Mouse (Mus musculus): Measurements from ENCODE around the gene Txnip. TPM values are rescaled to one million over a fixed set of nuclear protein-coding genes. Genes with fewer than 3 reads are reported as not detected.

The Txnip gene
- polyA plus RNA-seq, 1 experiment, result not detected

DNA sequence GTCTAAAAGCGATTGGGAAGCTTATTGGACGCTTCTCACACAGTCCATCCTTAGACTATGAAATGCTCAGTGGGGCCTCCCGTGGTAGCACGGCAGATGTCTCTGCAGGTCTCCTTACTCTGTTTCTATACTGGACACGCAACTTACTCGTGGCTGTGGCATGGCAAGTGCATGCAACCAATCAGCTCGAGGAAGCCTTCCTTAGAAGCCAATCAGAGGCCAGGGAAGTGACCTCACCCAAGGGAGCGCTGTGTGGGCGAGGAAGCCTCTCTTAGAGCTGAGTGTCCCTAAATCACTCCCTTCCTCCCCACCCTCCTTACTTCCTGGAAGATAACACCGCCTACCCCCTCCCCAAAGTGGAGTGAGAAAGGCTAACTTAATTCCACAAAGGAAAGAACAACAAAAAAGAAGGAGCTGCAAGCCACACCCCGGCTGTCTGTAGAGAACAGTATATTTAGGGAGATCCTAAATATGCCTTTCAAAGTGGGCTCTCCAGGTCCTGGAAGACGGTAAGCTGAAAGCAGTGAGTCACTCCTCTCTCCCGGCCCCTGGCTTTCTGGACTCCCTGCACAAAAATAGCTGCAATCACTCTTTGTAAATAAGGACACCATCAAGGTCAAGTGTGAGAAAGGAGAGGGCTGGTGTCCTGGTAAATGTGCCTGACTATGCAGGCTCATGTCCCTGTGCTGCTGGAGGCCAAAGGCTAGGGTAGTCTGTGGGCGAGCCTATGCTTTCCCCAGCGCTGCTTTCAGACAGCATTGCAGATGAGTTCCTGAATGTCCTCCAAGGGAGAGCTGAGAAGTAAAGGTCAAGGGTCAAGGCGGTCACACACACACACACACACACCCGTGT is 19.2 kb downstream of the Txnip start, which contains the start of gene Gm16253:
Gene Gm16253 (plus strand): TSS at position 295 of the 852 bp plus-strand sequence.
- H3K4me1 ChIP-seq (ENCODE audit: control insufficient read depth, insufficient read depth, low read length), result peaks cover 17% of the 10 kb centered on the region
- TF ChIP-seq CTCF (IDR thresholded peaks at IDR 0.05; ENCODE audit: insufficient read depth, low read depth, low read length) (no peak), POLR2A (IDR thresholded peaks at IDR 0.05; ENCODE audit: insufficient read depth, low read depth, low read length) (no peak)
- H3K4me3 ChIP-seq (ENCODE audit: insufficient read depth, low read depth, low read length), result peak within 1 kb of the TSS; percentile 15; the same call in 1 of the 2 replicates
- 31% methylated on average over 17 of the region's 17 CpGs for WGBS
- H3K27ac ChIP-seq (ENCODE audit: insufficient read depth, low read depth, low read length), result peak within 1 kb of the TSS; percentile 91

GRCm38 (mm10) chr3:96577566-96577965 is 19.8 kb downstream of the Txnip start:
- TF ChIP-seq POLR2A (IDR thresholded peaks at IDR 0.05; ENCODE audit: insufficient read depth, low read depth, low read length) (no peak), CTCF (IDR thresholded peaks at IDR 0.05; ENCODE audit: insufficient read depth, low read depth, low read length) (no peak)
- WGBS, result 73% methylated on average over 4 of the region's 4 CpGs
- Histone ChIP-seq H3K27ac (ENCODE audit: insufficient read depth, low read depth, low read length) (peak overlapping the region; percentile 91), H3K4me1 (ENCODE audit: control insufficient read depth, insufficient read depth, low read length) (peaks cover 16% of the 10 kb centered on the region), H3K4me3 (ENCODE audit: insufficient read depth, low read depth, low read length) (no peak overlapping the region)

- Histone ChIP-seq H3K4me1 (ENCODE audit: control insufficient read depth, insufficient read depth, low read length) (peaks cover 16% of the 10 kb centered on the region), H3K27ac (ENCODE audit: insufficient read depth, low read depth, low read length) (0 out of 2 replicates have a peak overlapping the region, but pooled peaks have one; percentile 8), H3K4me3 (ENCODE audit: insufficient read depth, low read depth, low read length) (no peak overlapping the region)
- no peak for TF ChIP-seq CTCF (IDR thresholded peaks at IDR 0.05; ENCODE audit: insufficient read depth, low read depth, low read length)
- TF ChIP-seq POLR2A (IDR thresholded peaks at IDR 0.05; ENCODE audit: insufficient read depth, low read depth, low read length), result no peak
- WGBS, result 82% methylated on average over 12 of the region's 12 CpGs
Observed at GRCm38 (mm10) chr3:96578561-96579238, 20.9 kb downstream of the Txnip start.

DNA sequence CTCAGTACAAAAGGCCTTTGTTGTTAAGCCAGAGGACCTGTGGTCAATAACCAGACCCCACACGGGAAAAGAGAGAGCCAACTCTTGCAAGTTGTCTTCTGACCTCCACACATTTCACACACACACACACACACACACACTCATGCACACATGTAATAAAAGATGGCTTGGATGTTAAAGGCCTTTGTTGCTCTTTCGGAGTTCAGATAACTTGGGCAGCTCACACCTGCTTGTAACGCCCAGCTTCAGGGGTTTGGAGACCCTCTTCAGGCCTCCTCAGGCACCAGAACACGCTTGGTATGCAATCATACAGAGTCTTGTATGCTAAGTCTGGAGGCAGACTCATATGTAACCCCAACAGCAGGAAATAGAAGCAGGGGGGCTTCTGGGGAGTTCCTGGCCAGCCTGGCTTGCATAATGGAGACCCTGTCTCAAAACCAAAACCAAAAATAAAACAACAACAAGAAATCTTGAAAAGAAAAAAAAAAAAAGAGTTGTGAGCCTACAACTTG is 21.5 kb downstream of the Txnip start:
- no peak overlapping the region for H3K4me3 ChIP-seq (ENCODE audit: insufficient read depth, low read depth, low read length)
- 77% methylated on average over 4 of the region's 4 CpGs for WGBS
- H3K27ac ChIP-seq (ENCODE audit: insufficient read depth, low read depth, low read length), result 0 out of 2 replicates have a peak overlapping the region, but pooled peaks have one; percentile 8
- peaks cover 16% of the 10 kb centered on the region for H3K4me1 ChIP-seq (ENCODE audit: control insufficient read depth, insufficient read depth, low read length)
- TF ChIP-seq POLR2A (IDR thresholded peaks at IDR 0.05; ENCODE audit: insufficient read depth, low read depth, low read length) (no peak), CTCF (IDR thresholded peaks at IDR 0.05; ENCODE audit: insufficient read depth, low read depth, low read length) (no peak)

DNA sequence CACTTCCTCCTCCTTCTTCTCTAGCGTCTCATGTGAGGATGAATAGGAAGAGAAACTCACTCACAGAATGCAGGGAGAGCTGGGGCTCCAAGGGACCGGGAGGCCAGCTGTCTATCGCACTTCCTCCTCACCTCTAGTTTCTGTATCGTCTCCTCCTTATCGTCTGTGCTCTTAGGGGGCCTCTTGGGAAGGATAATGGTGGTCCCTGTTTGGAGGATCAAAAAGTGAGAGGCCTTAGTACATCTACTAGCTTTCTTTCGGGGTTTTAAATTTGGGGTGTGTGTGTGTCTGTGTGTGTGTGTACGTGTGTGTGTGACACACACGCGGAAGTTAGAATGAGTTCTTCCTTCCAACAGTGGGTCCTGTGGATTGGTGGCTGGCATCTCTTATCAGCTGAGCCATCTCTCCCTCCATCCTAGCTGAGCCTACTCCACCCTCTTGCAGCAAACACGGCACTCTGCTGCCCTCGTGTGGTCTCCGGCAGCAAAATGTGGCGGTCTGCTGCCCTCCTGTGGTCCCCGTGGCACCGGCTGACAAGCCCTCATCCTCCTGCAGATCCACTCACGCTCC is 22.2 kb downstream of the Txnip start:
- TF ChIP-seq CTCF (IDR thresholded peaks at IDR 0.05; ENCODE audit: insufficient read depth, low read depth, low read length), result peak; percentile 100
- TF ChIP-seq POLR2A (IDR thresholded peaks at IDR 0.05; ENCODE audit: insufficient read depth, low read depth, low read length), result no peak
- Histone ChIP-seq H3K27ac (ENCODE audit: insufficient read depth, low read depth, low read length) (no peak overlapping the region), H3K4me1 (ENCODE audit: control insufficient read depth, insufficient read depth, low read length) (peaks cover 16% of the 10 kb centered on the region), H3K4me3 (ENCODE audit: insufficient read depth, low read depth, low read length) (peak overlapping the region; percentile 34)
- 9% methylated on average over 16 of the region's 16 CpGs for WGBS

DNA sequence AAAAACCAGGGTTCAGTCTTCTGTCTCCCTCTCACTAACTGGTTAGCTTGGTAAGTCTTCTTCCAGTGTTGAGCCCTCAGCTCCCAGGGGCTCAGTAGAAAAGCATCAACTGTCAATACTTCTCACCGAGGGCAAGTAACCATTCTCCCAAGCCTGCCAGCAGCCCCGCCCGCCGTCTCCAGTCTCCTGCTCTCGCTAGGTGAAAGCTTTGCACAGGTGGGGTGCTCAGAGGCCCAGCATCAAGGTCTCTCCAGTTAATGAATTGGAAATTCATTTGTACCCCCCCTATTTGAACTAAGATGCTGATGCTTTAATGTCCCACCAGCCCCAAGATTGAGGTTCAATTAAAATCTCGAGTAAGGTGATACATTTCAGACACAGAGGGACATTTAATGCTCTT is 23.4 kb downstream of the Txnip start:
- TF ChIP-seq CTCF (IDR thresholded peaks at IDR 0.05; ENCODE audit: insufficient read depth, low read depth, low read length), result no peak
- no peak for TF ChIP-seq POLR2A (IDR thresholded peaks at IDR 0.05; ENCODE audit: insufficient read depth, low read depth, low read length)
- no peak overlapping the region for H3K4me3 ChIP-seq (ENCODE audit: insufficient read depth, low read depth, low read length)
- WGBS, result 75% methylated on average over 6 of the region's 6 CpGs
- H3K4me1 ChIP-seq (ENCODE audit: control insufficient read depth, insufficient read depth, low read length), result peaks cover 12% of the 10 kb centered on the region
- no peak overlapping the region for H3K27ac ChIP-seq (ENCODE audit: insufficient read depth, low read depth, low read length)

- Histone ChIP-seq H3K27ac (ENCODE audit: insufficient read depth, low read depth, low read length) (no peak overlapping the region), H3K4me1 (ENCODE audit: control insufficient read depth, insufficient read depth, low read length) (peaks cover 5% of the 10 kb centered on the region), H3K4me3 (ENCODE audit: insufficient read depth, low read depth, low read length) (no peak overlapping the region)
- 90% methylated on average over 16 of the region's 16 CpGs for WGBS
- TF ChIP-seq CTCF (IDR thresholded peaks at IDR 0.05; ENCODE audit: insufficient read depth, low read depth, low read length), result no peak
- TF ChIP-seq POLR2A (IDR thresholded peaks at IDR 0.05; ENCODE audit: insufficient read depth, low read depth, low read length), result no peak
Observed at GRCm38 (mm10) chr3:96581771-96582515, 24.2 kb downstream of the Txnip start.

- Histone ChIP-seq H3K4me3 (ENCODE audit: insufficient read depth, low read depth, low read length) (no peak overlapping the region), H3K4me1 (ENCODE audit: control insufficient read depth, insufficient read depth, low read length) (no peaks in the 10 kb centered on the region), H3K27ac (ENCODE audit: insufficient read depth, low read depth, low read length) (no peak overlapping the region)
- TF ChIP-seq CTCF (IDR thresholded peaks at IDR 0.05; ENCODE audit: insufficient read depth, low read depth, low read length) (no peak), POLR2A (IDR thresholded peaks at IDR 0.05; ENCODE audit: insufficient read depth, low read depth, low read length) (no peak)
- 95% methylated on average over 5 of the region's 5 CpGs for WGBS
Observed at GRCm38 (mm10) chr3:96583386-96583785, 25.6 kb downstream of the Txnip start.
